In the genomic region with DNA sequence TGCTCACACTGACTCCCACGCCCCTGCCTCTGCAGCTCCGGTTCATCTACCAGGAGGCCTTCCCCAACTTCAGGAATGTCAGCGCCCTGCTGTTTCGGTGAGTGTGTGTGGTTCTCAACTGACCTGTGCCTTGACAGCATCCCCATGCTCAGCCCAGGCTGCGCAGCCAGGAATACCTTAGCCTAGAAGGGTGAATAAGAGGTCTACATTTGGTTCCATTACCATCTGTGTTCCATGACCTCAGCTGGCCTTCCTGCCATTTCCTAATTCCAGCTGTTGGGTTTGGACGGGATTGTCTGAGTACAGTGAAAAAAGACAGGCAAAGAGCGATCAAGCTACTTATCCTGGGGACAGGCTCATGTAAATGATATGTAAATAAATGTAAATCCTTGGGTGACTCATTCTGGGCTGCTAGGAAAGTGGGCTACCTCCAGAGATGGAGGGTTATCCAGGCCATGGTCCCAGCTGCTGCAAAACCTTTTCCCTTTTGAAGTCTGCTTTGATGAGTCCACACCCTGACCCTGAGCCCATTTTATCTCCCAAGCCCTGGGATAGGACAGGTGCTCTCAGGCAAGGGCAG, we compare ENCODE assay signal across 1 mouse cellular context.
TF ChIP-seq lines count a peak whose summit lies in the region.

No protein-coding gene starts in this region.

TF ChIP-seq in ES-E14, 5 proteins besides CTCF, POLR2A, EP300 and RAD21 (continued from another document):
- no peak for TF ChIP-seq CHD2 (IDR thresholded peaks at IDR 0.05; ENCODE audit: low read depth, low read length)
- TF ChIP-seq MAFK (IDR thresholded peaks at IDR 0.05; ENCODE audit: insufficient read depth, low read depth, low read length), result no peak
- no peak for TF ChIP-seq ZNF384 (IDR thresholded peaks at IDR 0.05; ENCODE audit: low read depth, low read length)
